Mouse (Mus musculus) monocyte, adult 2 months (primary cell): ENCODE measurements around the gene Tnnt2.

Experiments used
- DNase-seq, 2 experiments: peaks; one replicate each; pipeline ENCODE4 v3.0.0; 2022; ENCODE audit warnings: low spot score in 2 of 2, low read depth in 1 of 2

The Tnnt2 gene

GRCm38 (mm10) chr1:135817595-135817994 is 18.6 kb upstream of the Tnnt2 start:
- no peak for DNase-seq

- DNase-seq, result no peak
Observed at GRCm38 (mm10) chr1:135818481-135819086, 17.6 kb upstream of the Tnnt2 start, which contains the start of gene Lad1. Lad1 (plus strand) TSS chr1:135818598.

- DNase-seq, result no peak
Observed at GRCm38 (mm10) chr1:135820071-135820470, 16.1 kb upstream of the Tnnt2 start.

- DNase-seq, result no peak
Observed at GRCm38 (mm10) chr1:135820736-135821364, 15.3 kb upstream of the Tnnt2 start.

GRCm38 (mm10) chr1:135821780-135822179 is 14.4 kb upstream of the Tnnt2 start:
- DNase-seq, result no peak

GRCm38 (mm10) chr1:135828918-135829317 is 7.2 kb upstream of the Tnnt2 start:
- DNase-seq, result no peak

- DNase-seq, result no peak
Observed at GRCm38 (mm10) chr1:135834206-135834859, 1.8 kb upstream of the Tnnt2 start.

GRCm38 (mm10) chr1:135834983-135835382 is 1.2 kb upstream of the Tnnt2 start:
- DNase-seq, result no peak

- DNase-seq, result no peak
Observed at GRCm38 (mm10) chr1:135838626-135839025, 2.5 kb downstream of the Tnnt2 start.

GRCm38 (mm10) chr1:135839065-135839464 is 2.9 kb downstream of the Tnnt2 start:
- DNase-seq, result no peak

GRCm38 (mm10) chr1:135840675-135841395 is 4.7 kb downstream of the Tnnt2 start:
- DNase-seq, result no peak

- no peak for DNase-seq
Observed at GRCm38 (mm10) chr1:135843519-135844262, 7.5 kb downstream of the Tnnt2 start.

- no peak for DNase-seq
Observed at GRCm38 (mm10) chr1:135844481-135844880, 8.3 kb downstream of the Tnnt2 start.

- no peak for DNase-seq
Observed at GRCm38 (mm10) chr1:135846632-135847031, 10.5 kb downstream of the Tnnt2 start.

- peak in 1 of 2 experiments; percentile 13 for DNase-seq
Observed at GRCm38 (mm10) chr1:135847139-135847562, 11.0 kb downstream of the Tnnt2 start.

GRCm38 (mm10) chr1:135847611-135848351 is 11.6 kb downstream of the Tnnt2 start:
- no peak for DNase-seq

GRCm38 (mm10) chr1:135850722-135851512 is 14.8 kb downstream of the Tnnt2 start:
- DNase-seq, result no peak

GRCm38 (mm10) chr1:135852044-135852756 is 16.0 kb downstream of the Tnnt2 start:
- DNase-seq, result no peak

- DNase-seq, result no peak
Observed at GRCm38 (mm10) chr1:135853200-135853599, 17.0 kb downstream of the Tnnt2 start.
